Mouse (Mus musculus): ENCODE measurements at regions not wholly inside any gene's neighbourhood (a gene's known extent, or its start where the extent isn't known, plus 50 kb on each side); places are given as distances from the start of the nearest gene placed in this dataset.
"Not testable (repeated sequence)": the region's sequence is repeated elsewhere in the genome, so short reads cannot be mapped to it uniquely, and the experiment has no call there.

GRCm38 (mm10) chr3:50628092-50628696, 184.8 kb upstream of the Slc7a11 start:
- no peaks in the 10 kb centered on the region for H3K36me3 ChIP-seq (replicated peaks in 1 of 2; ENCODE audit: control insufficient read depth in 1 of 2, insufficient read depth in 1 of 2, low read length in 1 of 2)
- no peaks in the 10 kb centered on the region for H3K27me3 ChIP-seq (replicated peaks)
- no peak overlapping the region for H3K27ac ChIP-seq (ENCODE audit: insufficient read depth, low read depth)
- H3K9ac ChIP-seq (ENCODE audit: insufficient read depth, low read depth), result no peak overlapping the region
- H3K4me1 ChIP-seq (ENCODE audit: control insufficient read depth in 1 of 2, insufficient read depth in 2 of 2), result no peaks in the 10 kb centered on the region
- H3K4me2 ChIP-seq (ENCODE audit: insufficient read depth, low read depth, poor library complexity, severe bottlenecking), result no peak overlapping the region
- dilution Hi-C loops (cut with MboI; ENCODE audit: extremely low pct_ligation_motif_present, extremely low pct_unique_long_range_greater_than_20kb, low sequenced_read_pairs), result no loop called here
- H3K4me3 ChIP-seq (replicated peaks in 1 of 3; ENCODE audit: low read depth in 2 of 3, low read length in 2 of 3, poor library complexity in 1 of 3), result no peak overlapping the region
- TF ChIP-seq CTCF (conservative IDR thresholded peaks at IDR 0.05 in 1 of 2, IDR thresholded peaks at IDR 0.05 in 1 of 2; ENCODE audit: low read depth in 2 of 2, low read length in 2 of 2), result no peak
- no peak for TF ChIP-seq NRF1 (IDR thresholded peaks at IDR 0.05; ENCODE audit: low read depth, low read length)
- no peak for TF ChIP-seq KAT2A (IDR thresholded peaks at IDR 0.05; ENCODE audit: insufficient replicate concordance, low read length)
- TF ChIP-seq ZKSCAN1 (IDR thresholded peaks at IDR 0.05; ENCODE audit: borderline replicate concordance, low read depth, low read length), result no peak
- no peak for TF ChIP-seq MXI1 (IDR thresholded peaks at IDR 0.05; ENCODE audit: low read depth, low read length)
- TF ChIP-seq JUND (conservative IDR thresholded peaks at IDR 0.05; ENCODE audit: low read depth, low read length), result no peak
- no peak for TF ChIP-seq MAX (IDR thresholded peaks at IDR 0.05; ENCODE audit: low read length)
- no peak for TF ChIP-seq SIN3A (IDR thresholded peaks at IDR 0.05; ENCODE audit: low read length)
- no peak for TF ChIP-seq RAD21 (IDR thresholded peaks at IDR 0.05; ENCODE audit: low read depth, low read length)
- TF ChIP-seq PAX5 (IDR thresholded peaks at IDR 0.05; ENCODE audit: low read length), result no peak
- TF ChIP-seq USF2 (conservative IDR thresholded peaks at IDR 0.05; ENCODE audit: low read depth, low read length), result no peak
- TF ChIP-seq MEF2A (IDR thresholded peaks at IDR 0.05; ENCODE audit: borderline replicate concordance, low read depth, low read length), result no peak
- no peaks in the 10 kb centered on the region for H3K79me2 ChIP-seq (replicated peaks; ENCODE audit: control insufficient read depth, extremely low read depth, insufficient read depth, poor library complexity, severe bottlenecking)
- DNase-seq (ENCODE audit: extremely low read depth), result no peak
- in situ Hi-C loops (cut with MboI; ENCODE audit: low pct_ligation_motif_present, low pct_unique_long_range_greater_than_20kb, low sequenced_read_pairs), result no loop called here
- peaks cover 6% of the 10 kb centered on the region for H3K9me3 ChIP-seq (replicated peaks; ENCODE audit: low read length)

- H3K4me3 ChIP-seq (replicated peaks in 1 of 3; ENCODE audit: low read depth in 2 of 3, low read length in 2 of 3, poor library complexity in 1 of 3); in situ Hi-C loops (cut with MboI; ENCODE audit: low pct_ligation_motif_present, low pct_unique_long_range_greater_than_20kb, low sequenced_read_pairs); H3K27ac ChIP-seq (ENCODE audit: insufficient read depth, low read depth); H3K27me3 ChIP-seq (replicated peaks); H3K36me3 ChIP-seq (replicated peaks in 1 of 2; ENCODE audit: control insufficient read depth in 1 of 2, insufficient read depth in 1 of 2, low read length in 1 of 2); H3K4me2 ChIP-seq (ENCODE audit: insufficient read depth, low read depth, poor library complexity, severe bottlenecking); H3K9ac ChIP-seq (ENCODE audit: insufficient read depth, low read depth); H3K79me2 ChIP-seq (replicated peaks; ENCODE audit: control insufficient read depth, extremely low read depth, insufficient read depth, poor library complexity, severe bottlenecking); H3K4me1 ChIP-seq (ENCODE audit: control insufficient read depth in 1 of 2, insufficient read depth in 2 of 2); dilution Hi-C loops (cut with MboI; ENCODE audit: extremely low pct_ligation_motif_present, extremely low pct_unique_long_range_greater_than_20kb, low sequenced_read_pairs); DNase-seq (ENCODE audit: extremely low read depth): not testable (repeated sequence)
- peaks cover 18% of the 10 kb centered on the region for H3K9me3 ChIP-seq (replicated peaks; ENCODE audit: low read length)
Measured at GRCm38 (mm10) chr3:50621176-50621575, 177.8 kb upstream of the Slc7a11 start.

- in situ Hi-C loops (cut with MboI; ENCODE audit: low pct_ligation_motif_present, low pct_unique_long_range_greater_than_20kb, low sequenced_read_pairs), result no loop called here
- no peak for TF ChIP-seq ETS1 (conservative IDR thresholded peaks at IDR 0.05; ENCODE audit: low read depth, low read length)
- TF ChIP-seq TCF12 (IDR thresholded peaks at IDR 0.05; ENCODE audit: low read depth, low read length), result no peak
- TF ChIP-seq GABPA (IDR thresholded peaks at IDR 0.05; ENCODE audit: insufficient replicate concordance, low read depth, low read length), result no peak
- TF ChIP-seq SIN3A (IDR thresholded peaks at IDR 0.05; ENCODE audit: low read length), result no peak
- no peak for TF ChIP-seq NELFE (IDR thresholded peaks at IDR 0.05; ENCODE audit: low read depth, low read length)
- TF ChIP-seq TBP (conservative IDR thresholded peaks at IDR 0.05; ENCODE audit: low read depth, low read length), result no peak
- no peak for TF ChIP-seq IRF4 (IDR thresholded peaks at IDR 0.05; ENCODE audit: low read depth, low read length)
Measured at GRCm38 (mm10) chr3:50619061-50619460, 175.6 kb upstream of the Slc7a11 start.

More at GRCm38 (mm10) chr3:50619061-50619460, 175.6 kb upstream of the Slc7a11 start:
- H3K4me2 ChIP-seq (ENCODE audit: insufficient read depth, low read depth, poor library complexity, severe bottlenecking), result no peak overlapping the region
- no peaks in the 10 kb centered on the region for H3K27me3 ChIP-seq (replicated peaks)
- no peaks in the 10 kb centered on the region for H3K36me3 ChIP-seq (replicated peaks in 1 of 2; ENCODE audit: control insufficient read depth in 1 of 2, insufficient read depth in 1 of 2, low read length in 1 of 2)
- peaks cover 22% of the 10 kb centered on the region for H3K9me3 ChIP-seq (replicated peaks; ENCODE audit: low read length)
- no peak for DNase-seq (ENCODE audit: extremely low read depth)
- no peak overlapping the region for H3K27ac ChIP-seq (ENCODE audit: insufficient read depth, low read depth)
- H3K4me3 ChIP-seq (replicated peaks in 1 of 3; ENCODE audit: low read depth in 2 of 3, low read length in 2 of 3, poor library complexity in 1 of 3), result no peak overlapping the region
- no peaks in the 10 kb centered on the region for H3K4me1 ChIP-seq (ENCODE audit: control insufficient read depth in 1 of 2, insufficient read depth in 2 of 2)
- no peak overlapping the region for H3K9ac ChIP-seq (ENCODE audit: insufficient read depth, low read depth)
- H3K79me2 ChIP-seq (replicated peaks; ENCODE audit: control insufficient read depth, extremely low read depth, insufficient read depth, poor library complexity, severe bottlenecking), result no peaks in the 10 kb centered on the region
- dilution Hi-C loops (cut with MboI; ENCODE audit: extremely low pct_ligation_motif_present, extremely low pct_unique_long_range_greater_than_20kb, low sequenced_read_pairs), result no loop called here
